Mouse (Mus musculus): ENCODE results near the gene Tas2r116. TPM values are rescaled to one million over a fixed set of nuclear protein-coding genes. Genes with fewer than 3 reads are reported as not detected.

Tas2r116 gene
- total RNA-seq (2021): not detected
- long read RNA-seq, experiment 1: 0 reads
- long read RNA-seq, experiment 2: 0 reads

GRCm38 (mm10) chr6:132855138-132855537, at the start of gene Tas2r116:
Gene Tas2r116, plus strand, starts transcription at chr6:132855438.
- no peak for DNase-seq

GRCm38 (mm10) chr6:132846842-132847241, 8.4 kb upstream of the Tas2r116 start, which contains the start of gene Tas2r123:
Gene Tas2r123, plus strand, starts transcription at chr6:132847142.
- no peak for DNase-seq

GRCm38 (mm10) chr6:132867708-132868107, 12.5 kb downstream of the Tas2r116 start, which contains the start of gene Tas2r110:
Gene Tas2r110, plus strand, starts transcription at chr6:132868008.
- no peak for DNase-seq

- no peak for DNase-seq
Observed at GRCm38 (mm10) chr6:132892711-132893110, 37.5 kb downstream of the Tas2r116 start, which contains the start of gene Tas2r113. Gene Tas2r113, plus strand, starts transcription at chr6:132893011.

Other genes starting within 250 kb of the Tas2r116 start
- gene A630073D07Rik, start 203.9 kb upstream of the Tas2r116 start, total RNA-seq (2021): not detected
- not detected for gene Tas2r120, start 198.5 kb upstream of the Tas2r116 start, total RNA-seq (2021)
- not detected for gene Tas2r121, start 154.4 kb upstream of the Tas2r116 start, total RNA-seq (2021)
- gene Tas2r122, start 143.5 kb upstream of the Tas2r116 start, total RNA-seq (2021): not detected
- gene Tas2r115, start 117.4 kb upstream of the Tas2r116 start, total RNA-seq (2021): not detected
- not detected for gene Tas2r124, start 100.7 kb upstream of the Tas2r116 start, total RNA-seq (2021)
- gene Tas2r102, start 93.3 kb upstream of the Tas2r116 start, total RNA-seq (2021): not detected
- gene Tas2r136, start 77.3 kb upstream of the Tas2r116 start, total RNA-seq (2021): not detected
- gene Tas2r117, start 52.6 kb upstream of the Tas2r116 start, total RNA-seq (2021): not detected
- not detected for gene Tas2r123, start 8.3 kb upstream of the Tas2r116 start, total RNA-seq (2021)
- gene Tas2r110, start 12.6 kb downstream of the Tas2r116 start, total RNA-seq (2021): not detected
- gene Tas2r113, start 37.6 kb downstream of the Tas2r116 start, total RNA-seq (2021): not detected
- not detected for gene Tas2r125, start 54.2 kb downstream of the Tas2r116 start, total RNA-seq (2021)
- not detected for gene Tas2r129, start 95.7 kb downstream of the Tas2r116 start, total RNA-seq (2021)
- not detected for gene Tas2r131, start 102.5 kb downstream of the Tas2r116 start, total RNA-seq (2021)
- not detected for gene Tas2r109, start 125.5 kb downstream of the Tas2r116 start, total RNA-seq (2021)
- gene Tas2r103, start 181.7 kb downstream of the Tas2r116 start, total RNA-seq (2021): not detected
- gene Tas2r140, start 200.4 kb downstream of the Tas2r116 start, total RNA-seq (2021): not detected
- 10 to 100 TPM; 69.4 to 72.8 TPM for gene Smim10l1, start 249.5 kb downstream of the Tas2r116 start, total RNA-seq (2021)

Measured in heart, adult 18-20 months (tissue).